Mouse (Mus musculus): ENCODE data around the gene Thnsl1. TPM values are rescaled to one million over a fixed set of nuclear protein-coding genes. Genes with fewer than 3 reads are reported as not detected.

Gene Thnsl1
- polyA plus RNA-seq, 1 experiment from 2014 or later = 6.7 TPM

- no peak overlapping the region for H3K4me2 ChIP-seq (ENCODE audit: low read depth, severe bottlenecking)
These were observed 40.1 kb downstream of the Thnsl1 start for GRCm38 (mm10) chr2:21245477-21246102.

GRCm38 (mm10) chr2:21253644-21254043 is 48.1 kb downstream of the Thnsl1 start:
- H3K27me3 ChIP-seq (ENCODE audit: control insufficient read depth, insufficient read depth, low read length) = no peaks in the 10 kb centered on the region
- no peak for DNase-seq (ENCODE audit: low spot score)
- H3K4me2 ChIP-seq (ENCODE audit: low read depth, severe bottlenecking) = no peak overlapping the region
- no peak overlapping the region for H3K27ac ChIP-seq (replicated peaks; ENCODE audit: low read depth, low read length)
- no peak overlapping the region for H3K9ac ChIP-seq (ENCODE audit: low read length)
- no peaks in the 10 kb centered on the region for H3K9me3 ChIP-seq (ENCODE audit: control insufficient read depth, low read length)
- no peaks in the 10 kb centered on the region for H3K36me3 ChIP-seq (ENCODE audit: control insufficient read depth, insufficient read depth, low read length)
- WGBS = 85% methylated on average over 3 of the region's 3 CpGs
- H3K4me3 ChIP-seq (ENCODE audit: low read depth, low read length) = no peak overlapping the region
- no peak for ATAC-seq (ENCODE audit: insufficient number of reproducible peaks, low FRiP score, low TSS enrichment, low read depth)
- H3K4me1 ChIP-seq (ENCODE audit: control insufficient read depth, insufficient read depth, low read length) = no peaks in the 10 kb centered on the region

More at GRCm38 (mm10) chr2:21245477-21246102, 40.1 kb downstream of the Thnsl1 start:
- no peaks in the 10 kb centered on the region for H3K9me3 ChIP-seq (ENCODE audit: control insufficient read depth, low read length)
- no peak overlapping the region for H3K9ac ChIP-seq (ENCODE audit: low read length)
- H3K27me3 ChIP-seq (ENCODE audit: control insufficient read depth, insufficient read depth, low read length) = no peaks in the 10 kb centered on the region
- no peak for DNase-seq (ENCODE audit: low spot score)
- ATAC-seq (ENCODE audit: insufficient number of reproducible peaks, low FRiP score, low TSS enrichment, low read depth) = no peak
- WGBS = 79% methylated on average over 2 of the region's 2 CpGs
- no peak overlapping the region for H3K27ac ChIP-seq (replicated peaks; ENCODE audit: low read depth, low read length)
- no peaks in the 10 kb centered on the region for H3K36me3 ChIP-seq (ENCODE audit: control insufficient read depth, insufficient read depth, low read length)
- H3K4me3 ChIP-seq (ENCODE audit: low read depth, low read length) = no peak overlapping the region
- H3K4me1 ChIP-seq (ENCODE audit: control insufficient read depth, insufficient read depth, low read length) = no peaks in the 10 kb centered on the region

GRCm38 (mm10) chr2:21254308-21254707 is 48.8 kb downstream of the Thnsl1 start:
- DNase-seq (ENCODE audit: low spot score) (no peak), ATAC-seq (ENCODE audit: insufficient number of reproducible peaks, low FRiP score, low TSS enrichment, low read depth) (no peak)
- Histone ChIP-seq H3K9me3 (ENCODE audit: control insufficient read depth, low read length) (no peaks in the 10 kb centered on the region), H3K27ac (replicated peaks; ENCODE audit: low read depth, low read length) (no peak overlapping the region), H3K27me3 (ENCODE audit: control insufficient read depth, insufficient read depth, low read length) (no peaks in the 10 kb centered on the region), H3K4me3 (ENCODE audit: low read depth, low read length) (no peak overlapping the region), H3K36me3 (ENCODE audit: control insufficient read depth, insufficient read depth, low read length) (no peaks in the 10 kb centered on the region), H3K4me2 (ENCODE audit: low read depth, severe bottlenecking) (no peak overlapping the region), H3K4me1 (ENCODE audit: control insufficient read depth, insufficient read depth, low read length) (no peaks in the 10 kb centered on the region), H3K9ac (ENCODE audit: low read length) (no peak overlapping the region)

- Histone ChIP-seq H3K9ac (ENCODE audit: low read length) (no peak overlapping the region), H3K27ac (replicated peaks; ENCODE audit: low read depth, low read length) (no peak overlapping the region), H3K27me3 (ENCODE audit: control insufficient read depth, insufficient read depth, low read length) (no peaks in the 10 kb centered on the region), H3K9me3 (ENCODE audit: control insufficient read depth, low read length) (no peaks in the 10 kb centered on the region), H3K4me2 (ENCODE audit: low read depth, severe bottlenecking) (no peak overlapping the region), H3K36me3 (ENCODE audit: control insufficient read depth, insufficient read depth, low read length) (no peaks in the 10 kb centered on the region), H3K4me3 (ENCODE audit: low read depth, low read length) (no peak overlapping the region), H3K4me1 (ENCODE audit: control insufficient read depth, insufficient read depth, low read length) (no peaks in the 10 kb centered on the region)
- ATAC-seq (ENCODE audit: insufficient number of reproducible peaks, low FRiP score, low TSS enrichment, low read depth) = no peak
- DNase-seq (ENCODE audit: low spot score) = no peak
- WGBS = 91% methylated on average over 4 of the region's 4 CpGs
These were observed 52.8 kb downstream of the Thnsl1 start for GRCm38 (mm10) chr2:21258281-21258680.

GRCm38 (mm10) chr2:21259081-21259480 is 53.6 kb downstream of the Thnsl1 start:
- ATAC-seq (ENCODE audit: insufficient number of reproducible peaks, low FRiP score, low TSS enrichment, low read depth) (no peak), DNase-seq (ENCODE audit: low spot score) (no peak)
- no peak overlapping the region for H3K27ac ChIP-seq (replicated peaks; ENCODE audit: low read depth, low read length)
- H3K4me1 ChIP-seq (ENCODE audit: control insufficient read depth, insufficient read depth, low read length) = no peaks in the 10 kb centered on the region
- H3K9me3 ChIP-seq (ENCODE audit: control insufficient read depth, low read length) = no peaks in the 10 kb centered on the region
- no peak overlapping the region for H3K9ac ChIP-seq (ENCODE audit: low read length)
- no peaks in the 10 kb centered on the region for H3K27me3 ChIP-seq (ENCODE audit: control insufficient read depth, insufficient read depth, low read length)
- H3K4me2 ChIP-seq (ENCODE audit: low read depth, severe bottlenecking) = no peak overlapping the region
- no peak overlapping the region for H3K4me3 ChIP-seq (ENCODE audit: low read depth, low read length)
- 71% methylated on average over 5 of the region's 5 CpGs for WGBS
- no peaks in the 10 kb centered on the region for H3K36me3 ChIP-seq (ENCODE audit: control insufficient read depth, insufficient read depth, low read length)

- Histone ChIP-seq H3K4me3 (ENCODE audit: low read depth, low read length) (no peak overlapping the region), H3K36me3 (ENCODE audit: control insufficient read depth, insufficient read depth, low read length) (no peaks in the 10 kb centered on the region), H3K9ac (ENCODE audit: low read length) (no peak overlapping the region), H3K27ac (replicated peaks; ENCODE audit: low read depth, low read length) (no peak overlapping the region), H3K4me1 (ENCODE audit: control insufficient read depth, insufficient read depth, low read length) (no peaks in the 10 kb centered on the region), H3K27me3 (ENCODE audit: control insufficient read depth, insufficient read depth, low read length) (no peaks in the 10 kb centered on the region), H3K9me3 (ENCODE audit: control insufficient read depth, low read length) (no peaks in the 10 kb centered on the region), H3K4me2 (ENCODE audit: low read depth, severe bottlenecking) (no peak overlapping the region)
- ATAC-seq (ENCODE audit: insufficient number of reproducible peaks, low FRiP score, low TSS enrichment, low read depth) = no peak
- DNase-seq (ENCODE audit: low spot score) = no peak
- WGBS = 72% methylated on average over 4 of the region's 4 CpGs
These were observed 54.5 kb downstream of the Thnsl1 start for GRCm38 (mm10) chr2:21260060-21260459.

GRCm38 (mm10) chr2:21261370-21262006 is 56.0 kb downstream of the Thnsl1 start:
- Histone ChIP-seq H3K9me3 (ENCODE audit: control insufficient read depth, low read length) (no peaks in the 10 kb centered on the region), H3K27ac (replicated peaks; ENCODE audit: low read depth, low read length) (no peak overlapping the region), H3K9ac (ENCODE audit: low read length) (no peak overlapping the region), H3K36me3 (ENCODE audit: control insufficient read depth, insufficient read depth, low read length) (no peaks in the 10 kb centered on the region), H3K4me2 (ENCODE audit: low read depth, severe bottlenecking) (no peak overlapping the region), H3K27me3 (ENCODE audit: control insufficient read depth, insufficient read depth, low read length) (no peaks in the 10 kb centered on the region), H3K4me3 (ENCODE audit: low read depth, low read length) (no peak overlapping the region), H3K4me1 (ENCODE audit: control insufficient read depth, insufficient read depth, low read length) (no peaks in the 10 kb centered on the region)
- ATAC-seq (ENCODE audit: insufficient number of reproducible peaks, low FRiP score, low TSS enrichment, low read depth) = peak; percentile 85
- 35% methylated on average over 4 of the region's 4 CpGs for WGBS
- peak; percentile 77 for DNase-seq (ENCODE audit: low spot score)

GRCm38 (mm10) chr2:21264031-21264430 is 58.5 kb downstream of the Thnsl1 start:
- no peak overlapping the region for H3K9ac ChIP-seq (ENCODE audit: low read length)
- H3K4me1 ChIP-seq (ENCODE audit: control insufficient read depth, insufficient read depth, low read length) = no peaks in the 10 kb centered on the region
- H3K9me3 ChIP-seq (ENCODE audit: control insufficient read depth, low read length) = no peaks in the 10 kb centered on the region
- no peak for ATAC-seq (ENCODE audit: insufficient number of reproducible peaks, low FRiP score, low TSS enrichment, low read depth)
- H3K27me3 ChIP-seq (ENCODE audit: control insufficient read depth, insufficient read depth, low read length) = no peaks in the 10 kb centered on the region
- WGBS = 86% methylated on average over 4 of the region's 4 CpGs
- no peak for DNase-seq (ENCODE audit: low spot score)
- H3K4me3 ChIP-seq (ENCODE audit: low read depth, low read length) = no peak overlapping the region
- no peak overlapping the region for H3K27ac ChIP-seq (replicated peaks; ENCODE audit: low read depth, low read length)
- H3K36me3 ChIP-seq (ENCODE audit: control insufficient read depth, insufficient read depth, low read length) = no peaks in the 10 kb centered on the region
- no peak overlapping the region for H3K4me2 ChIP-seq (ENCODE audit: low read depth, severe bottlenecking)

All from limb, embryonic 11.5 days (tissue).